Mouse (Mus musculus): ENCODE results near the gene Actg1. TPM values are rescaled to one million over a fixed set of nuclear protein-coding genes. Genes with fewer than 3 reads are reported as not detected.

The Actg1 gene
- 2,851 TPM for polyA plus RNA-seq (2017; shearing (Covaris generic))

DNA sequence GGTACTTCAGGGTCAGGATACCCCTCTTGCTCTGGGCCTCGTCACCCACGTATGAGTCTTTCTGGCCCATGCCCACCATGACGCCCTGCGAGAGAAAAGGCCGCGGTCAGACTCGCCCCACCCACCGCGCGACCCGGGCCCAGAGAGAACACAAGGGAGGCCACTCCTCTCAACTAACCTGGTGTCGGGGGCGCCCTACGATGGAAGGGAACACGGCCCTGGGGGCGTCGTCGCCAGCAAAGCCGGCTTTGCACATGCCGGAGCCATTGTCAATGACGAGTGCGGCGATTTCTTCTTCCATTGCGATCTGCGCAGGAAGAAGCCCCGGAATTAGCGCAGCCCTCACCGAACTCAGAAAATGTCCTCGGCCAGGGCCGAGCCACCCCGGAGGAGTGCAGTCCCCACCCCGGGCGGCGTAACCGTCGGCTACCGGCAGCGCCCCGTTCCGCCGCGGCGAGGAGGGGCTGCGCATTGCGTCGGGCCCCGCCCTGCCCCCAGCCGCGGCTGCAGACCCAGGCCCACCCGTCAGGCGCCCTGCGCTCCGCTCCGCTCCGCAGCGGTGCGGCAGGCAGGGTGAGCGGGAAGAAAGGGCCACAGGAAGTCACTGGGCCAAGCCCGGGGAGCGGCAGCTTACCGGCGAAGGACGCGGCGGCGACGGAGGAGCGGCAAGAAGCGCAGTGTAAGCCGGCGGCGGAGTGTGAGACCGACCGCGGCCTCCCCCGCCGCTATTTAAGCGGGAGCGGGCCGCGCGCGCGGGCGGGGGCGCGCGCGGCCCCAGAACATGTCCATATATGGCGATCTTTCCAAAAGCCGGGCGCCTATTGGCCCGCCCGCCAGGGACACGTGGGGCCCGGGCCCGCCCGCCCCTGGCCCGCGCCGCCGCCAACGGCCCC lies at the start of gene Actg1:
Gene Actg1, minus strand, starts transcription at position 752 of the 893 bp plus-strand sequence.

GRCm38 (mm10) chr11:120378611-120379540 lies 30.5 kb upstream of the Actg1 start, which contains the start of gene Faap100:
TSS of gene Faap100 (minus strand) at chr11:120378764.

GRCm38 (mm10) chr11:120361295-120361694 lies 13.0 kb upstream of the Actg1 start, which contains the start of gene Fscn2:
TSS of gene Fscn2 (plus strand) at chr11:120361534.

Other genes starting within 250 kb of the Actg1 start
- 14.9 TPM for gene Tepsin, start 249.8 kb downstream of the Actg1 start, polyA plus RNA-seq (2017; shearing (Covaris generic))
- 67.2 TPM for gene Ndufaf8, start 249.6 kb downstream of the Actg1 start, polyA plus RNA-seq (2017; shearing (Covaris generic))
- 121 TPM for gene Slc38a10, start 197.2 kb downstream of the Actg1 start, polyA plus RNA-seq (2017; shearing (Covaris generic))
- gene Bahcc1, start 115.6 kb downstream of the Actg1 start, polyA plus RNA-seq (2017; shearing (Covaris generic)): 0.18 TPM
- gene Fscn2, start 13.0 kb upstream of the Actg1 start, polyA plus RNA-seq (2017; shearing (Covaris generic)): 0.22 TPM
- gene Faap100, start 30.2 kb upstream of the Actg1 start, polyA plus RNA-seq (2017; shearing (Covaris generic)): 24.0 TPM
- gene Nploc4, start 89.2 kb upstream of the Actg1 start, polyA plus RNA-seq (2017; shearing (Covaris generic)): 50.4 TPM
- gene Tspan10, start 94.1 kb upstream of the Actg1 start, polyA plus RNA-seq (2017; shearing (Covaris generic)): not detected
- gene Pde6g, start 105.0 kb upstream of the Actg1 start, polyA plus RNA-seq (2017; shearing (Covaris generic)): 0.60 TPM
- gene Oxld1, start 109.5 kb upstream of the Actg1 start, polyA plus RNA-seq (2017; shearing (Covaris generic)): 3.9 TPM
- gene Ccdc137, start 109.6 kb upstream of the Actg1 start, polyA plus RNA-seq (2017; shearing (Covaris generic)): 25.7 TPM
- gene Arl16, start 119.1 kb upstream of the Actg1 start, polyA plus RNA-seq (2017; shearing (Covaris generic)): 11.9 TPM
- 29.6 TPM for gene Mrpl12, start 136.1 kb upstream of the Actg1 start, polyA plus RNA-seq (2017; shearing (Covaris generic))
- gene Slc25a10, start 143.3 kb upstream of the Actg1 start, polyA plus RNA-seq (2017; shearing (Covaris generic)): 7.6 TPM
- gene Gcgr, start 182.2 kb upstream of the Actg1 start, polyA plus RNA-seq (2017; shearing (Covaris generic)): not detected
- 59.6 TPM for gene Mcrip1, start 201.2 kb upstream of the Actg1 start, polyA plus RNA-seq (2017; shearing (Covaris generic))
- not detected for gene Ppp1r27, start 202.6 kb upstream of the Actg1 start, polyA plus RNA-seq (2017; shearing (Covaris generic))
- gene P4hb, start 224.7 kb upstream of the Actg1 start, polyA plus RNA-seq (2017; shearing (Covaris generic)): 172 TPM
- 768 TPM for gene Arhgdia, start 233.1 kb upstream of the Actg1 start, polyA plus RNA-seq (2017; shearing (Covaris generic))
- 279 TPM for gene Alyref, start 249.8 kb upstream of the Actg1 start, polyA plus RNA-seq (2017; shearing (Covaris generic))
- 67.7 TPM for gene Anapc11, start 249.9 kb upstream of the Actg1 start, polyA plus RNA-seq (2017; shearing (Covaris generic))

Data from effector memory CD4-positive, alpha-beta T cell, adult 7 months (primary cell).